Mouse (Mus musculus): ENCODE data around the gene Trpv6. TPM values are rescaled to one million over a fixed set of nuclear protein-coding genes. Genes with fewer than 3 reads are reported as not detected.

The Trpv6 gene
- total RNA-seq (2012; rRNA removed) (not detected in 2 replicates), total RNA-seq (2014; rRNA removed) (not detected in 2 replicates), polyA plus RNA-seq (2012; ENCODE audit: insufficient read length, low read depth) (not detected in 2 replicates)

- H3K27ac ChIP-seq (ENCODE audit: insufficient read depth, low read depth) = no peak within 1 kb of the TSS
- H3K79me2 ChIP-seq (replicated peaks; ENCODE audit: control insufficient read depth, extremely low read depth, insufficient read depth, poor library complexity, severe bottlenecking) = no peaks in the 10 kb centered on the region
- TF ChIP-seq MYC (IDR thresholded peaks at IDR 0.05; ENCODE audit: low read depth, low read length) (no peak), UBTF (IDR thresholded peaks at IDR 0.05; ENCODE audit: low read depth, low read length) (no peak), TCF12 (IDR thresholded peaks at IDR 0.05; ENCODE audit: low read depth, low read length) (no peak), ELF1 (IDR thresholded peaks at IDR 0.05; ENCODE audit: low read depth, low read length) (no peak), MAZ (IDR thresholded peaks at IDR 0.05; ENCODE audit: low read depth, low read length) (no peak), EP300 (IDR thresholded peaks at IDR 0.05; ENCODE audit: low read length) (no peak), CHD2 (IDR thresholded peaks at IDR 0.05; ENCODE audit: low read length) (no peak), IRF4 (IDR thresholded peaks at IDR 0.05; ENCODE audit: low read depth, low read length) (no peak), CTCF (conservative IDR thresholded peaks at IDR 0.05 in 1 of 2, IDR thresholded peaks at IDR 0.05 in 1 of 2; ENCODE audit: low read depth in 2 of 2, low read length in 2 of 2) (no peak), MXI1 (IDR thresholded peaks at IDR 0.05; ENCODE audit: low read depth, low read length) (no peak), ZMIZ1 (IDR thresholded peaks at IDR 0.05; ENCODE audit: low read depth, low read length) (no peak), RAD21 (IDR thresholded peaks at IDR 0.05; ENCODE audit: low read depth, low read length) (no peak), MEF2A (IDR thresholded peaks at IDR 0.05; ENCODE audit: borderline replicate concordance, low read depth, low read length) (no peak), SMC3 (IDR thresholded peaks at IDR 0.05; ENCODE audit: low read depth, low read length) (no peak), ZKSCAN1 (IDR thresholded peaks at IDR 0.05; ENCODE audit: borderline replicate concordance, low read depth, low read length) (no peak), PAX5 (IDR thresholded peaks at IDR 0.05; ENCODE audit: low read length) (no peak), KAT2A (IDR thresholded peaks at IDR 0.05; ENCODE audit: insufficient replicate concordance, low read length) (no peak), ETS1 (conservative IDR thresholded peaks at IDR 0.05; ENCODE audit: low read depth, low read length) (no peak), ZNF384 (IDR thresholded peaks at IDR 0.05; ENCODE audit: low read depth, low read length) (no peak), USF1 (IDR thresholded peaks at IDR 0.05; ENCODE audit: low read depth, low read length) (no peak)
- in situ Hi-C loops (cut with MboI; ENCODE audit: low pct_ligation_motif_present, low pct_unique_long_range_greater_than_20kb, low sequenced_read_pairs) = no loop called here
- H3K4me1 ChIP-seq (ENCODE audit: control insufficient read depth in 1 of 2, insufficient read depth in 2 of 2) = peaks cover 0 to 13% of the 10 kb centered on the region in 2 experiments; a peak in 1 of 4 replicates
- no peak within 1 kb of the TSS for H3K4me2 ChIP-seq (ENCODE audit: insufficient read depth, low read depth, poor library complexity, severe bottlenecking)
- H3K9ac ChIP-seq (ENCODE audit: insufficient read depth, low read depth) = no peak within 1 kb of the TSS
- no peak for DNase-seq (ENCODE audit: extremely low read depth)
- H3K4me3 ChIP-seq (replicated peaks in 1 of 3; ENCODE audit: low read depth in 2 of 3, low read length in 2 of 3, poor library complexity in 1 of 3) = no peak within 1 kb of the TSS
- dilution Hi-C loops (cut with MboI; ENCODE audit: extremely low pct_ligation_motif_present, extremely low pct_unique_long_range_greater_than_20kb, low sequenced_read_pairs) = no loop called here
- no peaks in the 10 kb centered on the region for H3K36me3 ChIP-seq (replicated peaks in 1 of 2; ENCODE audit: control insufficient read depth in 1 of 2, insufficient read depth in 1 of 2, low read length in 1 of 2)
- no peaks in the 10 kb centered on the region for H3K9me3 ChIP-seq (replicated peaks; ENCODE audit: low read length)
- no peaks in the 10 kb centered on the region for H3K27me3 ChIP-seq (replicated peaks)
Observed at GRCm38 (mm10) chr6:41636178-41636577, at the start of gene Trpv6. Gene Trpv6, minus strand, starts transcription at chr6:41636405.

GRCm38 (mm10) chr6:41685596-41685995 is 49.4 kb upstream of the Trpv6 start:
- Histone ChIP-seq H3K27me3 (replicated peaks) (no peaks in the 10 kb centered on the region), H3K79me2 (replicated peaks; ENCODE audit: control insufficient read depth, extremely low read depth, insufficient read depth, poor library complexity, severe bottlenecking) (no peaks in the 10 kb centered on the region), H3K4me1 (ENCODE audit: control insufficient read depth in 1 of 2, insufficient read depth in 2 of 2) (no peaks in the 10 kb centered on the region), H3K4me2 (ENCODE audit: insufficient read depth, low read depth, poor library complexity, severe bottlenecking) (no peak overlapping the region), H3K4me3 (replicated peaks in 1 of 3; ENCODE audit: low read depth in 2 of 3, low read length in 2 of 3, poor library complexity in 1 of 3) (no peak overlapping the region), H3K36me3 (replicated peaks in 1 of 2; ENCODE audit: control insufficient read depth in 1 of 2, insufficient read depth in 1 of 2, low read length in 1 of 2) (no peaks in the 10 kb centered on the region), H3K27ac (ENCODE audit: insufficient read depth, low read depth) (no peak overlapping the region), H3K9ac (ENCODE audit: insufficient read depth, low read depth) (no peak overlapping the region), H3K9me3 (replicated peaks; ENCODE audit: low read length) (no peaks in the 10 kb centered on the region)
- TF ChIP-seq PAX5 (IDR thresholded peaks at IDR 0.05; ENCODE audit: low read length) = no peak
- TF ChIP-seq MEF2A (IDR thresholded peaks at IDR 0.05; ENCODE audit: borderline replicate concordance, low read depth, low read length) = no peak
- TF ChIP-seq USF2 (conservative IDR thresholded peaks at IDR 0.05; ENCODE audit: low read depth, low read length) = no peak
- no peak for TF ChIP-seq RAD21 (IDR thresholded peaks at IDR 0.05; ENCODE audit: low read depth, low read length)
- no peak for TF ChIP-seq BHLHE40 (IDR thresholded peaks at IDR 0.05; ENCODE audit: low read depth, low read length)
- TF ChIP-seq TCF12 (IDR thresholded peaks at IDR 0.05; ENCODE audit: low read depth, low read length) = no peak
- no peak for DNase-seq (ENCODE audit: extremely low read depth)
- dilution Hi-C loops (cut with MboI; ENCODE audit: extremely low pct_ligation_motif_present, extremely low pct_unique_long_range_greater_than_20kb, low sequenced_read_pairs) (no loop called here), in situ Hi-C loops (cut with MboI; ENCODE audit: low pct_ligation_motif_present, low pct_unique_long_range_greater_than_20kb, low sequenced_read_pairs) (no loop called here)

All from CH12.LX (cell line).